Comparison of ENCODE assay signal across 8 mouse cellular contexts in the genomic region with DNA sequence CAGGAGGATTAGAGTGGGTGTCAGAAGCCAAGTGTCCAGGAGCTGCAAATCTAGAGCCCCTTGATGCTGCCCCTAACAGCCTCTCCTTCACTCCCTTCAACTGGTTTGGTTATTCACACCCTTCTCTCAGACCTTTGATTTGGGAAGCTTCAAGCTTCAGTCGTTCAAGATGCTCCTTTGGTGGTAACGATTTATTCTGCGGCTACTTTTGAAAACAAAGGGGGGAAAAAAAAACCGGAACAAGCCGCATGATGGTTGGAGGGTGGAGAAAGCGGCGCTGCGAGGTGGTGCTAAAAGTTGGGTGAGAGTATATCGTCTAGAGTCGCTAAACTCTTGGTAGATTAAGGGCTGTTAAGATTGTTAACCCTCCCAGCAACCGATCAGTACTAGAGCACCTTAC. TPM values are rescaled to one million over a fixed set of nuclear protein-coding genes. Genes with fewer than 3 reads are reported as not detected.
A peak's percentile ranks its signal among the peaks of the same experiment; 100 is the strongest.
DNase-seq lines count a peak whose midpoint lies in the region; ATAC-seq lines count a peak whose summit lies in the region.

No protein-coding gene starts in this region.

- H3K36me3 ChIP-seq in lung, embryonic 16.5 days (ENCODE audit: control insufficient read depth, insufficient read depth, low read length): no peaks in the 10 kb centered on the region
- no peaks in the 10 kb centered on the region for H3K36me3 ChIP-seq in embryonic facial prominence, embryonic 12.5 days
- 0 out of 2 replicates have a peak, but pooled peaks cover 2% of the 10 kb centered on the region for H3K36me3 ChIP-seq in limb, embryonic 10.5 days
- H3K36me3 ChIP-seq in neural tube, embryonic 14.5 days (ENCODE audit: control insufficient read depth, insufficient read depth, low read length): no peaks in the 10 kb centered on the region

- peaks cover 25% of the 10 kb centered on the region for H3K27me3 ChIP-seq in lung, embryonic 16.5 days (ENCODE audit: control insufficient read depth, insufficient read depth, low read depth, low read length)
- H3K27me3 ChIP-seq in embryonic facial prominence, embryonic 12.5 days: peaks cover 55% of the 10 kb centered on the region
- peaks cover 45% of the 10 kb centered on the region for H3K27me3 ChIP-seq in limb, embryonic 10.5 days (ENCODE audit: low read depth, poor library complexity, severe bottlenecking)
- H3K27me3 ChIP-seq in neural tube, embryonic 14.5 days (ENCODE audit: control insufficient read depth, insufficient read depth, low read length): peaks cover 41% of the 10 kb centered on the region

- ATAC-seq in lung, embryonic 16.5 days (ENCODE audit: low read depth): no peak
- ATAC-seq in embryonic facial prominence, embryonic 12.5 days (ENCODE audit: insufficient number of reproducible peaks, insufficient read depth, low FRiP score, low TSS enrichment): no peak
- peak; percentile 10; the same call in 1 of the 2 replicates for ATAC-seq in neural tube, embryonic 14.5 days (ENCODE audit: low read depth)

- 1% methylated on average over 11 of the region's 11 CpGs for WGBS in lung, embryonic 16.5 days
- WGBS in embryonic facial prominence, embryonic 12.5 days: 2% methylated on average over 11 of the region's 11 CpGs
- 2% methylated on average over 11 of the region's 11 CpGs for WGBS in limb, embryonic 10.5 days
- under 1% methylated on average over 11 of the region's 11 CpGs for WGBS in neural tube, embryonic 14.5 days

- peak overlapping the region; percentile 79 for H3K4me3 ChIP-seq in lung, embryonic 16.5 days (ENCODE audit: low read length)
- H3K4me3 ChIP-seq in embryonic facial prominence, embryonic 12.5 days: peak overlapping the region; percentile 71
- H3K4me3 ChIP-seq in limb, embryonic 10.5 days: peak overlapping the region; percentile 85
- peak overlapping the region; percentile 51 for H3K4me3 ChIP-seq in neural tube, embryonic 14.5 days (ENCODE audit: low read depth, low read length)

- H3K27ac ChIP-seq in lung, embryonic 16.5 days (ENCODE audit: low read length): peak overlapping the region; percentile 69
- H3K27ac ChIP-seq in embryonic facial prominence, embryonic 12.5 days: no peak overlapping the region
- H3K27ac ChIP-seq in limb, embryonic 10.5 days: peak overlapping the region; percentile 94
- H3K27ac ChIP-seq in neural tube, embryonic 14.5 days (ENCODE audit: low read depth, low read length): no peak overlapping the region

- peak overlapping the region; percentile 84 for H3K9ac ChIP-seq in lung, embryonic 16.5 days (ENCODE audit: low read length)
- peak overlapping the region; percentile 64; the same call in 1 of the 2 replicates for H3K9ac ChIP-seq in embryonic facial prominence, embryonic 12.5 days
- no peak overlapping the region for H3K9ac ChIP-seq in neural tube, embryonic 14.5 days (replicated peaks; ENCODE audit: low read depth, low read length)

- DNase-seq in lung, postnatal 14 days: no peak
- DNase-seq in limb, embryonic 10.5 days (ENCODE audit: low spot score): no peak
- DNase-seq in layer of hippocampus, adult 9-10 months (ENCODE audit: low spot score): no peak
- DNase-seq in right cerebral cortex, postnatal 25 days: no peak
- no peak for DNase-seq in yolk sac, embryonic 10.5 days (ENCODE audit: low spot score)

- peaks cover 20% of the 10 kb centered on the region for H3K4me1 ChIP-seq in lung, embryonic 16.5 days (replicated peaks; ENCODE audit: control insufficient read depth, insufficient read depth, low read length)
- H3K4me1 ChIP-seq in embryonic facial prominence, embryonic 12.5 days: peaks cover 16% of the 10 kb centered on the region; the same call in 1 of the 2 replicates
- peaks cover 64% of the 10 kb centered on the region for H3K4me1 ChIP-seq in limb, embryonic 10.5 days
- peaks cover 8% of the 10 kb centered on the region; the same call in 1 of the 2 replicates for H3K4me1 ChIP-seq in neural tube, embryonic 14.5 days (ENCODE audit: control insufficient read depth, insufficient read depth, low read length)

- peak overlapping the region; percentile 98 for H3K4me2 ChIP-seq in lung, embryonic 16.5 days (ENCODE audit: low read depth, low read length)
- H3K4me2 ChIP-seq in embryonic facial prominence, embryonic 12.5 days (replicated peaks): peak overlapping the region; percentile 95
- peak overlapping the region; percentile 97 for H3K4me2 ChIP-seq in neural tube, embryonic 14.5 days (ENCODE audit: low read depth, low read length)

- no peaks in the 10 kb centered on the region for H3K9me3 ChIP-seq in lung, embryonic 16.5 days (ENCODE audit: control insufficient read depth, low read length)
- no peaks in the 10 kb centered on the region for H3K9me3 ChIP-seq in embryonic facial prominence, embryonic 12.5 days
- no peaks in the 10 kb centered on the region for H3K9me3 ChIP-seq in limb, embryonic 10.5 days (replicated peaks)
- no peaks in the 10 kb centered on the region for H3K9me3 ChIP-seq in neural tube, embryonic 14.5 days (ENCODE audit: control insufficient read depth, low read length)

RNA-seq across cellular contexts. Expression of a gene that starts 3.5 kb away (rescaled TPM):
- 6.3 and 7.5 TPM in 2 replicates for polyA plus RNA-seq in lung, embryonic 16.5 days (2015; fragmentation: Nextera tagmentation; extraction: Ambion mirVana)
- polyA plus RNA-seq in embryonic facial prominence, embryonic 12.5 days (2016; fragmentation: Nextera tagmentation; extraction: Ambion mirVana): 4.5 and 5.1 TPM in 2 replicates
- polyA plus RNA-seq in limb, embryonic 10.5 days (2016; fragmentation: Nextera tagmentation; extraction: Ambion mirVana): 5.7 and 6.2 TPM in 2 replicates
- polyA plus RNA-seq in neural tube, embryonic 14.5 days (2014; fragmentation: Nextera tagmentation; extraction: Ambion mirVana): 0.47 and 0.90 TPM in 2 replicates

Comparison
In these comparisons a context has a peak if more than half of its experiments do, and no peak if none do; other contexts are left out.
1. H3K27ac ChIP-seq: peak in lung, embryonic 16.5 days (single experiment) and limb, embryonic 10.5 days (single experiment); none in embryonic facial prominence, embryonic 12.5 days (single experiment) and neural tube, embryonic 14.5 days (single experiment).
2. Peak in every context shown above with its lines, with median percentiles within 50 percentile points of each other: H3K4me2 ChIP-seq and H3K4me3 ChIP-seq.